Mouse (Mus musculus) CH12.LX (cell line): ENCODE data around the gene Serpina16.

Experiments
- CTCF ChIP-seq, 2 experiments: IDR thresholded peaks in 1 of 2; conservative IDR thresholded peaks in 1 of 2; 2 replicates each; pipeline ENCODE4 v1.5.1; 2011 to 2012; ENCODE audit warnings: low read depth in 2 of 2, low read length in 2 of 2, improper control_type of control experiment in 1 of 2, inconsistent platforms in 1 of 2, mild to moderate bottlenecking in 1 of 2, moderate library complexity in 1 of 2
- IRF4 ChIP-seq: IDR thresholded peaks from 2 replicates; pipeline ENCODE4 v1.6.1; 2014; ENCODE audit warnings: low read depth, mild to moderate bottlenecking, inconsistent platforms, low read length, improper control_type of control experiment
- JUND ChIP-seq: conservative IDR thresholded peaks from 2 replicates; pipeline ENCODE4 v1.6.1; 2011; ENCODE audit warnings: low read depth, low read length, improper control_type of control experiment
- MEF2A ChIP-seq: IDR thresholded peaks from 2 replicates; pipeline ENCODE4 v1.6.1; 2014; ENCODE audit warnings: low read depth, mild to moderate bottlenecking, inconsistent platforms, low read length, improper control_type of control experiment, borderline replicate concordance
- POLR2A ChIP-seq: IDR thresholded peaks from 2 replicates; pipeline ENCODE4 v1.6.1; 2011; ENCODE audit warnings: low read depth, mild to moderate bottlenecking, improper control_type of control experiment, low read length
- SIN3A ChIP-seq: IDR thresholded peaks from 2 replicates; pipeline ENCODE4 v1.6.1; 2012; ENCODE audit warnings: low read length, improper control_type of control experiment, inconsistent platforms
- USF1 ChIP-seq: IDR thresholded peaks from 2 replicates; pipeline ENCODE4 v1.6.1; 2014; ENCODE audit warnings: low read depth, mild to moderate bottlenecking, inconsistent platforms, low read length, improper control_type of control experiment

DNA sequence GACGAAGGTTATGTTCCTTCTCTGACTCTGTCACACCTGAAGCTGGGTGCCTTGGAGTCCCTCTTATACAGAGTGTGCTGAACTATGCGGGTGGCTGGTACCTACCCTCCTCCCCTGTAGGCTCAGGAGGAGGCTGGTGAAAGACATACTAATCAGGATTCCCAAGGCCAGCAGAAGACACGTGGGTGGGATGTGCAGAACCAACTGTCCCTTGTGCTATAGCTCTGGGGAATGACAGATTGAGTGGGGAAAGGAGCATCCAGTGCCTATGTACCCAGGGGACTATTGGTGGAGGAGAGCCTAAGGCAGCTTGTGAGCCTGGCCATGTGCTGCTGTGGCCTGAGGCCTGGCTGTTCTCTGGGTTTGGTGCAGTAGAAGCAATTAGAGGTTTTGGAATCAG, 10.1 kb upstream of the Serpina16 start:
- TF ChIP-seq POLR2A, result no peak
- TF ChIP-seq SIN3A, result no peak
- TF ChIP-seq CTCF (conservative IDR thresholded peaks at IDR 0.05 in 1 of 2, IDR thresholded peaks at IDR 0.05 in 1 of 2; ENCODE audit: low read depth in 2 of 2, low read length in 2 of 2), result no peak
- TF ChIP-seq MEF2A, result no peak
- TF ChIP-seq USF1, result no peak
- TF ChIP-seq IRF4, result no peak
- TF ChIP-seq JUND, result no peak
